Mouse (Mus musculus) adrenal gland (tissue): ENCODE data around the gene Fam166b.

ENCODE experiments used
- intact Hi-C: fragments of 180-260 bp; cut with DNase I; formaldehyde crosslinking; loops from one replicate; pipeline ENCODE4 v1.15.1; 2025

Gene Fam166b

DNA sequence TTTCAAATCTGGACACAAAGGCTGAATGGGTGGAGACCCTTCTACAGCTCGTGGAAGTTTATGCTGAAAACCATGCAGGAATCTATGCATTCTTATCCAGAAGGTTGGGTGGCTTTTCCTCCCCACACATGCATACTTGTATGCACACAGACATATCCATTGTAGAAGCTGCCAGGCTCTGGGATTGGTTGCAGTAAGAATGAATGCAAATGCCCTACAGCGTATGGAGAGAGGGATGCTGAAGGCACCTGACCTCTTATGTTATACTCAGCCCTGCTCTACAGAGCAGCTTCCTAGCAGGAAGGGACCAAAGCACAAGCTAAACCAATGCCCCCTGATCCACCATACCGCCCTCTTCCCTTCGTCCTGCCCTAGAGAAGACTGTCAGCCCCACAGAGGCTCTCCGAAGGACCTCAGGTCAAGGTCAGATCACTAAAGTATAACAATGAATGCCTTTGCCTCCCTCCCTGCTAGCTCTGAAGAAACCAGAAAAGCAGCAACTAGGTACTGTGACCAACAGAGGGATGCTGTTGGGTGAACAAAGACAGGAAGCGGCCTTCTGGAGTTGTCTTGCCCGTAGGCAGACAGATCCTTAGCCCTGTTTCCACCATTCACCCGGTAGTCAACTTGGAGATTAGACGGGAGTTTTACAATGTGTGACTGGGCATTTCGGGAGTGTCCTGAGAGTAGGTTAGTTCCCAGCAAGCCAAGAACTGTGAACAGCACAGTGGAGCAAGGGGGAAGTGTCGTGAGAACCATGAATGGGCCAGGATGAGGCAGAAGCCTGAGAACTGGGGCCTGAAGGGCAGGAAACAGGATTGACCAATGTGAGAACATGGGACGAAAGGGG lies 21.6 kb downstream of the Fam166b start:
- intact Hi-C loops: no loop called here

- intact Hi-C loops: no loop called here
Observed at GRCm38 (mm10) chr4:43406162-43406971, 22.6 kb downstream of the Fam166b start.

DNA sequence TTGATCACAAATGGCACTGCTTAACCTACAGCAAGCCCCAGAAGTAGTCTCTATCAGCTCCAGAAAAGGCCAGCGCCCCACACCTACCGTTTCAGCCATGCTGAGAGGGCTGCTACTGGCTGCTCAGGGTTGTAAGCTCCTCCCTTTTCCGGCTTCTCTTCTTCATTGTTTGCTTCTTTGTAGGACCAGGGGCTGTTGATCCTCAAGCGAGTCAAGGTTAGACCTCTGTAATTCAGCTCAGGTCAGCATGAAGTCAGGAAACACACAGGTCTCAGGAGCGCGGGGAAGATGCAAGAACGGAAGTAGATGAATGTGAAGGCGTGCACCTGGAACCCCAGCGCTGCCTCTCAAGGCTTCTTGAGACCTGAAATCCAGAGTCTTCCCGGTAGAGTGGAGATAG lies 24.2 kb downstream of the Fam166b start:
- intact Hi-C loops: no loop called here

DNA sequence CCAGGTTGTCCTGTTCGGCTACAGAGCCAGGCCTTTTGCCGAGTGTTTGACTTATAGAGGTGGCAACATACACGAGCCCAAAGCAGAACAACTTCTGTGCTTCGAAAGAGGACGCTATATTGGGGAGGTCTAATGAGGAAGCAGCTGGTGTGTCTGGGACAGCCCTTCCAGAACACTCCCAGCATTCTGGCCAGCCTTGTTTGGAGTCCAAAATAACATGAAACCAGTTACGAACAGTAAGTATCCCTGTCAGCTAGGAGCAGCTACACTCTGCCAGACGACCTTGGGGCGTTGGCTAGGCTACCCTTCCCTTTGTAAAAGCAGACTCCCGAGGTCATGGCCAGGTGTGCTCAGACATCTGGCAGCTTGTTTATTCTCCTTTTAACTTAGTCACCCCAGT lies 26.7 kb downstream of the Fam166b start:
- intact Hi-C loops: no loop called here

DNA sequence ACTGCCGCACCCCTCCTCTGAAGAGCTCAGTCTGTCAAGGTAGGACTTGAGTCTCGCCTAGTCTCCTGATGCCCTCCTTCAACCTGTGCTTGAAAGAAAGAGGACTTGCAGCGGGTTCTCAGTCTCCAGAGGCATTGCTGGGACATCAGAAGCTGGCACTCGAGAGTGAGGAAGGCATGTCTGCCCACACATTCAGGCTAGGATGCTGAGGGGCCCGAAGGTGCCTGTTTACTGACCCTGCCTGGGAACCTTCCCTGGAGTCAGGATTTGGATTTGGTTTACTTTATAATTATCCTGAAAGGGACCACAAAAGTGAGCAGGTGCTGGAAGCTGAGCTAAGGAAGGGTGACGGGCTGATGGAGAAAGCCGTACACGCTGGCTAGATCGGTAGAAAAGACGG lies 27.4 kb downstream of the Fam166b start:
- intact Hi-C loops: no loop called here

- intact Hi-C loops: no loop called here
Observed at GRCm38 (mm10) chr4:43400976-43401375, 28.0 kb downstream of the Fam166b start.

DNA sequence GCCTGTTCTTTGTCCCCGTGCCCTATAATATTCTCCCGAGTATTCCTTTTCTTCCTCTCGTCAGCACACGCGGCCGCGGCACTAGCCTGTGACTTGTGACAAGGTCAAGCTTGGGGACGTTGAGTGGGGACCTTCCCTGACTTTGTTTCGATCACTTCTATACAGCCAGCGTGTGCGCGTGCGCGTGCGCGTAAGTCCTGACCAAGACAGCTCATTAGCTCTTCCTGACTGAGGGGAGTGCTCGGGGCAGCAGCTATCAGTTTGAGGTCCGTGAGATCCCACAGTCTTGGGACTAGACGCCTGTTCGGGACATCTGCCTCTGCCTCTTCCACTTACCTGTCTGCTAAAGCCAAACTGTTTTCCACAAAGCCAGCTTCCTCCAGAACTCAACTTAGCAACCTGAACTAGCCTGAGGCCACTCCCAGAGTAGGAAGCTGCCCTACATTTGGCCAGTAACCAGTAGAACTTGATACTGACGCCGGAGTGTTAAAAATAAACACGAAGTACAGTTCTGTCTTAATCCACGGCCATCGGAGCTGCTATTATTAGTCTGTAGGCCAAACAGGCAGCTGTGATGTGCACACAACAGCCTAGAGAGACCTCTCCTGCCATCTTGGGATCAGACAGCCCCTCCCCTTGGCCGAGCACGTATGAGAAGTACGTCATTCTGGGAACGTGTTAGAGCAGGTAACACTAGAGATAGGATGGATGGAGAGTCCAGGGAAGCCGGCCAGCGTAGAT lies 29.4 kb downstream of the Fam166b start:
- intact Hi-C loops: no loop called here

GRCm38 (mm10) chr4:43398829-43399331 lies 30.1 kb downstream of the Fam166b start:
- intact Hi-C loops: no loop called here

DNA sequence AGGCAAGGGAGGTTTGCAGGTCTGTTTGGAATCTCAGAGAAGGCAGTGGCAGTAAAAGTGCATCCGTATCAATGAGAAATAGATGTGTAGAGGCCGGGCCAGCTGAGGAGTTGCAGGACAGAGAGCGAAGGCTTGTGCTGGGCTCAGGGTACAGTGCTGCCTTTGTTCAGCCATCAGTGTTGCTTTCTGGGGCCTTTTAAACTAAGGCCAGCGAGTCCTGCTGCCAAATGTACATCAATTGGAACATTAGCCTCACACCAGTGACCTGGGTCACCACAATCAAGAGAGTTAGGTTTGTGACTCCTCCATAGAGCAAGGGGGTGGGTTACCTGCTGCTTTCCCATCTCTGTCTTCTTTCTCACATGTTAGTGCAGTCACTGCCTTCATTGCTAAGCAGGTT lies 30.9 kb downstream of the Fam166b start:
- intact Hi-C loops: no loop called here

- intact Hi-C loops: no loop called here
Observed at GRCm38 (mm10) chr4:43396381-43396780, 32.6 kb downstream of the Fam166b start.

DNA sequence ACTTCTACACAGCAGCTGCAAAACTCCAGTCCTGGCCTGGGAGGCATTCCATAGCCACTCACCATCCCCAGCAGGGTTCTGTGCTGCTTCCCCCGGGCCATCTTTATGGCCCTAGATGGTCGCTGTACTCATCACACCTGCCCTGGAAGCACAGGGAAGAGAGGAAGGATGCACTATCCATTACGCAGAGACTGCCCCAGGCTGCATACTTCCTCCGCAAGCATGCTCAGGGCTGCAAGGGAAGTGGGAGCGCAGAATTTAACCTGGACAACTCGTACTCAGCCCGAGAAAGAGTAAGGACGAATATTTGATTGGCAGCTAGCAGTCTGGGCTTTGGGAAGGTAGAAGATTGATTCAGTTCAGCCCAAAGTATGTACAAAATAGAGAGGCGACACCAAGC lies 33.1 kb downstream of the Fam166b start:
- intact Hi-C loops: no loop called here

- intact Hi-C loops: no loop called here
Observed at GRCm38 (mm10) chr4:43395147-43395546, 33.8 kb downstream of the Fam166b start.

GRCm38 (mm10) chr4:43394345-43394891 lies 34.5 kb downstream of the Fam166b start:
- intact Hi-C loops: no loop called here

DNA sequence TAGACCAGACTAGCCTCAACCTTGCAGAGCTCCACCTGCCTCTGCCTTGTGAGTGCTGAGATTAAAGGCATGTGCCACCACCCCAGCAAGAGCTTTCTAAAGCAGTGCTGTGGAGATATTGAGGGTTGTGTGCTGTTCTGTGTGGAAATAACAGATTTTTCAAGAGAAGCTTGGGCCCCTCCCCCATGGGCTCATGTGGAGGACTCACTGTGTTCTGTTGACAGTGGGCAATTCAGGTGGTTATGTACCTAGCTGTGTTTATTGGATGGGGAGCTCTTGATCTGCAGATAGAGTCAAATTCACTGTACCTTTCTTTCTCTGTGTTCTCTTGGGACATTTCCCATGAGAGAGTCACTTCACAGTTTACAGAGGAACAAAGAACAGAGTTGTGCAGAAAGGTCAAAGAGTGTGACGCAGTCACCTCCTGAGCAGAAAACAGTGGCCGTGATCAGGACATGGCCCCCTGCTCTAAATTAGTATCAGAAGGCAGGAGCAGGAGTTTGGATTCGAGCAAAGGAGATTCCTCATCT lies 37.3 kb downstream of the Fam166b start:
- intact Hi-C loops: no loop called here

- intact Hi-C loops: no loop called here
Observed at GRCm38 (mm10) chr4:43389845-43390440, 39.0 kb downstream of the Fam166b start.

DNA sequence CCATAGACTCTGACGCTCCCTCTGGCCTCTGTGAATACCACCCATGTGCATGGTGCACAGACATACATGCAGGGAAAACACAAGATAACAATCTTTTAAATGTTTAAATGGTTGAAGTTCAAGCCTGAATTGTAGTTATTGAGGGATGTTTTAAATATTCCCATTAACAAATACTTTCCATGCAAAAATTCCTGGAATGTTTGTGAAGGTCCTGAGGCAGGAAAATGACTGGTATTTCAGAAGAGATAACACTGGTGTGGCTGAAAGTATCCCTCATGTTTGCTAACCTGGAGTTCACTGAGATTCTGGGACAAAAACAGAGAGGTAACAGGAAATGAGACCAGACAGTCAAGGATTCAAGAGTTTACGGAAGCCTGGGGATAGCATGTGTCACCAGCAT lies 39.5 kb downstream of the Fam166b start:
- intact Hi-C loops: no loop called here

- intact Hi-C loops: no loop called here
Observed at GRCm38 (mm10) chr4:43386932-43387331, 42.0 kb downstream of the Fam166b start.

DNA sequence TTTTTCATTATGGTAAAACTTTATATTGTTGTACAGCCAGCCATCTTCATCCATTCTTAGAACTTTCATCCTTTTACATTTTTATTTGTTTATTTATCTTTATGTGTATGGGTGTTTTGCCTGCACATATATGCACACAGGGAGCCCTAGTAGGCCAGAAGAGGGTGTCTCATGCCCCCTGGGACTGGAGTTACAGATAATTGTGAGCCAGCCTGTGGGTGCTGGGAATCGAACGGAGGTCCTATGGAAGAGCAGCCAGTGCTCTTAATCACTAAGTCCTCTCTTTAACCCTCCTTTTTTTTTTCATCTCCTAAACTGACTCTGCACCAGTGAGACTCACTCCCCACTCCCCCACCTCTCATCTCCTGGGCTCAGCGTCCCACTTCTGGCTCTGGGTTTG lies 44.4 kb downstream of the Fam166b start:
- intact Hi-C loops: no loop called here

GRCm38 (mm10) chr4:43384083-43384460 lies 44.9 kb downstream of the Fam166b start:
- intact Hi-C loops: no loop called here

DNA sequence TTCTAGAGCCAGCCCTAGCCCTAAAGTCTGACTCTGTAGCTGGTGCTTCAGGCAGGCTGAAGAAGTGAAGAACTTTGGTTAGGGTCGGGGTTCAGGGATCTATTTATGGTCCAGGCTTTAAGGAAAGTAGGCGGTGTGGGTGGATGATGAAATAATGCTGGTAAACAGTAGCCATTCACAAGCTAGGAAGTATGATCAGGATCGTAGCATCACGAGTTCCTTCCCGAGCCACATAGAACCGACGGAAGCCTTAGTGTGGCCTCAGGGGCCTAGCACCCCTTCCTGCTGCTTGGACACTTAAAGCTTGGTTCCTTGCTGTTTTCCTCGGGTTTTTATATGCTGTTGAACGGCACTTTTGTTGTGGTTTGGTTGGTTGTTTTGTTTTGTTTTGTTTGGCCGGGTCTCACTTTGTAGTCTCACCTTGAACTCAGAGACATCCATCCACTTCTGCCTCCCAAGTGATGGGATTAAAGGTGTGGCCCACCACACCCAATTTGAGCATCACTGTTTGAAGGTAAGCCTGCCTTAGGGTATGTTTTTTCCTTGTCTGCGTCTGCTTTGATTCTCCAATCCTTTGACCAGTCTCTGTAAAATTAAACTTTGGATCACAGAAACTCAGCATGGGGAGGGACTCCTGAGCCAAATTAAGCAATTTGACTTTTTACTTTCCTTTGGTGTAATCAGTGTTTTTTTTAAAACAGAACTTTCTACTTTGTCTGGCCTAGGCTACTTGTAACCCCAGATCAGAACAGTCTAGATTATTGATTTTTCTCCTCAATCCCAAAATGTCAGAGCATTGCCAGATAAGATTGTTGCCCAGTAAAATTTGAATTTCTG lies 45.5 kb downstream of the Fam166b start:
- intact Hi-C loops: no loop called here
